Mouse (Mus musculus): Measurements from ENCODE around the gene Hacl1. TPM values are rescaled to one million over a fixed set of nuclear protein-coding genes. Genes with fewer than 3 reads are reported as not detected.

Gene Hacl1
- polyA plus RNA-seq, 1 experiment from 2014 or later = 9.9 TPM

DNA sequence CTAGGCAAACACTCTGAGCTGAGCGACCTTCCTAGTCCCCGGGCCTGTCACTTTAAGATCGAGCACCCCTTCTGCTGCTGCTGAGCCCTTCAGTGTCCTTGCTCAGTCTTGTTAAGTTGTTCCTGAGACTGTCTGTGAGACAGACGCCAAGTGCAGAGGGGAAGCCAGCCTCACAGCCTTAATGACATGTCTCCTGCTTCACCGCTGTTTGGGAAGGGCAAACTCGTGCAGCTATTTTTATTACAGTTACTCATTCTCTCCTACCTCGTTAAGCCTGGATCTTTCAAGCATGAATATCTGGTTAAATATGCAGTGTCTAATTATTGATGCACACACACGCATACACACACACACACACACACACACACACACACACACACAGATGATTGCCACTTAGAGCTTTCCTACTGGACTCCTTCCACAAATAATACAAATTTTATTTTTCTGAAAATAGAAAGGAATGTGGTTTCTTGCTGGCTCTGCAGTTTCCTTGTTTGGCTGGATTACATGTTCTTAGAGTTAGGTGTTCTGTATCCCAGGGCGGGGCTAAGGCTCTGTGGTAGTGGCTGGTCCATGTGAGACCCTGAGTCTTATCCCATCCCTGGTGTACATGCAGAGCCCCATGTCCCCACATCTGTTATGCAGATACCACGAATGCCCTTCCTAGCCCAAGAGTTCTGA, 18.6 kb upstream of the Hacl1 start:
- Histone ChIP-seq H3K4me2 (no peak overlapping the region), H3K4me3 (no peak overlapping the region), H3K9ac (0 out of 2 replicates have a peak overlapping the region, but pooled peaks have one; percentile 8), H3K27me3 (no peaks in the 10 kb centered on the region), H3K4me1 (replicated peaks) (peaks cover 77% of the 10 kb centered on the region), H3K36me3 (no peaks in the 10 kb centered on the region), H3K27ac (replicated peaks) (peak overlapping the region; percentile 99), H3K9me3 (no peaks in the 10 kb centered on the region)
- ATAC-seq (ENCODE audit: low read depth) = no peak
- WGBS = 43% methylated on average over 10 of the region's 10 CpGs

DNA sequence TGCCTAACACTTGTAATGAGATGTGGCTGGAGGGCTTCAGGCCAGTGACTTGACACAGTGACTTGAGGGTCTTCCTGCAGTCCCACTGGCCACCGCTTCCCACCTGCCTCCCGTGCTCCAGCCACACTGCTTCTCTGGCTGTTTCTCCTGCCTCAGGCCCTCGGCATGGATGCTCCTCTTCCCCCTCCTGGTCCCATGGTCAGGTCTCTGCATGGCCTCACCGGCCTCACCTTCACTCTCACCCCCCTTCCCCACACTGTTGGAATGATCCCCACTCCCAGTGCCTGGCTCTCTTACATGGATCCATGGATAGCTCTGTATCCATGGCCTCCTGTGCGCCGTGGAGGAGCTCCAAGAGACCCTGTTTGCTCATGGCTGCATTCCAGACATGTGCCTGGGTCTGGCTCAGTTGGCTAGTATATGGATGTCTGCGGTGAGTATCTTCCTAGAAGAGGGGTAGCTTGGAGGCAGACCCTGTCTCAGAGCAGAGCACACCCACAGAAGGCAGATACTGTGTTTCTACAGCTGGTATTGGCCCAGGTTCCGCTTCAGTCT, 17.1 kb upstream of the Hacl1 start:
- no peaks in the 10 kb centered on the region for H3K9me3 ChIP-seq
- H3K4me1 ChIP-seq (replicated peaks) = peaks cover 63% of the 10 kb centered on the region
- H3K27me3 ChIP-seq = no peaks in the 10 kb centered on the region
- no peaks in the 10 kb centered on the region for H3K36me3 ChIP-seq
- H3K4me3 ChIP-seq = no peak overlapping the region
- ATAC-seq (ENCODE audit: low read depth) = no peak
- WGBS = 94% methylated on average over 8 of the region's 8 CpGs
- no peak overlapping the region for H3K4me2 ChIP-seq
- H3K27ac ChIP-seq (replicated peaks) = no peak overlapping the region
- no peak overlapping the region for H3K9ac ChIP-seq

- Histone ChIP-seq H3K9me3 (no peaks in the 10 kb centered on the region), H3K9ac (no peak overlapping the region), H3K4me3 (no peak overlapping the region), H3K4me1 (replicated peaks) (peaks cover 51% of the 10 kb centered on the region), H3K4me2 (no peak overlapping the region), H3K27ac (replicated peaks) (no peak overlapping the region), H3K27me3 (no peaks in the 10 kb centered on the region), H3K36me3 (no peaks in the 10 kb centered on the region)
- 48% methylated on average over 5 of the region's 5 CpGs for WGBS
- ATAC-seq (ENCODE audit: low read depth) = 0 out of 2 replicates have a peak, but pooled peaks have one; percentile 17
Observed at GRCm38 (mm10) chr14:31656857-31657645, 16.0 kb upstream of the Hacl1 start.

GRCm38 (mm10) chr14:31656386-31656785, 15.3 kb upstream of the Hacl1 start:
- H3K9me3 ChIP-seq = no peaks in the 10 kb centered on the region
- H3K4me1 ChIP-seq (replicated peaks) = peaks cover 48% of the 10 kb centered on the region
- WGBS = 82% methylated on average over 7 of the region's 7 CpGs
- no peaks in the 10 kb centered on the region for H3K27me3 ChIP-seq
- no peaks in the 10 kb centered on the region for H3K36me3 ChIP-seq
- no peak overlapping the region for H3K4me3 ChIP-seq
- H3K27ac ChIP-seq (replicated peaks) = no peak overlapping the region
- H3K9ac ChIP-seq = no peak overlapping the region
- no peak overlapping the region for H3K4me2 ChIP-seq
- no peak for ATAC-seq (ENCODE audit: low read depth)

GRCm38 (mm10) chr14:31655406-31655805, 14.3 kb upstream of the Hacl1 start:
- no peak for ATAC-seq (ENCODE audit: low read depth)
- H3K4me3 ChIP-seq = no peak overlapping the region
- 81% methylated on average over 14 of the region's 14 CpGs for WGBS
- H3K27ac ChIP-seq (replicated peaks) = no peak overlapping the region
- no peak overlapping the region for H3K9ac ChIP-seq
- H3K36me3 ChIP-seq = no peaks in the 10 kb centered on the region
- H3K27me3 ChIP-seq = no peaks in the 10 kb centered on the region
- H3K9me3 ChIP-seq = 0 out of 2 replicates have a peak, but pooled peaks cover 2% of the 10 kb centered on the region
- no peak overlapping the region for H3K4me2 ChIP-seq
- peaks cover 38% of the 10 kb centered on the region for H3K4me1 ChIP-seq (replicated peaks)

DNA sequence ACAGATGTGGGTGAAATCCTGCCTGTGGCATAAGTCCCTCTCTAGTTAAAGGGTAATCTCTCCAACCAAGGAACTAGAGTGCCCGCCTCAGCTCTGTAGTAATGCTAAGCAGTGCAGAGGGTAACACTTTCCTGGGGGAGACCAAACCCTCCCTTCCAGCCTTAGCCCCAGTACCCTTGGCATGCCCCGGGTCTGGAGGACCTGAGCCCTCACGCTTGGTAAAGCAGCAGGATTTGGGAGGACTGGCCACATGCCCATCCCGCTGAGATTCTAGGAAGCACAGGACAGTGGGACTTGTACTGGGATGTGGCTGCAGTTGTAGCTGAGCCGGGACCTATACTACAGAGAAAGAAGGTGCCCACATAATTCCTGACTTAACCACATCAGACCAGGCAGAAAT, 13.7 kb upstream of the Hacl1 start:
- no peak overlapping the region for H3K9ac ChIP-seq
- H3K36me3 ChIP-seq = no peaks in the 10 kb centered on the region
- H3K9me3 ChIP-seq = 0 out of 2 replicates have a peak, but pooled peaks cover 4% of the 10 kb centered on the region
- H3K4me3 ChIP-seq = no peak overlapping the region
- peaks cover 32% of the 10 kb centered on the region for H3K4me1 ChIP-seq (replicated peaks)
- H3K27me3 ChIP-seq = no peaks in the 10 kb centered on the region
- no peak overlapping the region for H3K4me2 ChIP-seq
- WGBS = 86% methylated on average over 5 of the region's 5 CpGs
- no peak overlapping the region for H3K27ac ChIP-seq (replicated peaks)
- no peak for ATAC-seq (ENCODE audit: low read depth)

GRCm38 (mm10) chr14:31653101-31653875, 12.2 kb upstream of the Hacl1 start:
- 84% methylated on average over 14 of the region's 14 CpGs for WGBS

GRCm38 (mm10) chr14:31652624-31653023, 11.5 kb upstream of the Hacl1 start:
- Histone ChIP-seq H3K36me3 (no peaks in the 10 kb centered on the region), H3K4me2 (no peak overlapping the region), H3K4me1 (replicated peaks) (peaks cover 11% of the 10 kb centered on the region; the same call in 1 of the 2 replicates), H3K27ac (replicated peaks) (no peak overlapping the region), H3K9ac (no peak overlapping the region), H3K27me3 (no peaks in the 10 kb centered on the region), H3K9me3 (0 out of 2 replicates have a peak, but pooled peaks cover 4% of the 10 kb centered on the region), H3K4me3 (no peak overlapping the region)
- 80% methylated on average over 1 of the region's 1 CpGs for WGBS
- no peak for ATAC-seq (ENCODE audit: low read depth)

More at GRCm38 (mm10) chr14:31653101-31653875, 12.2 kb upstream of the Hacl1 start:
- Histone ChIP-seq H3K9ac (no peak overlapping the region), H3K27ac (replicated peaks) (no peak overlapping the region), H3K36me3 (no peaks in the 10 kb centered on the region), H3K27me3 (no peaks in the 10 kb centered on the region), H3K4me1 (replicated peaks) (peaks cover 17% of the 10 kb centered on the region), H3K9me3 (0 out of 2 replicates have a peak, but pooled peaks cover 4% of the 10 kb centered on the region), H3K4me3 (no peak overlapping the region), H3K4me2 (no peak overlapping the region)
- no peak for ATAC-seq (ENCODE audit: low read depth)

DNA sequence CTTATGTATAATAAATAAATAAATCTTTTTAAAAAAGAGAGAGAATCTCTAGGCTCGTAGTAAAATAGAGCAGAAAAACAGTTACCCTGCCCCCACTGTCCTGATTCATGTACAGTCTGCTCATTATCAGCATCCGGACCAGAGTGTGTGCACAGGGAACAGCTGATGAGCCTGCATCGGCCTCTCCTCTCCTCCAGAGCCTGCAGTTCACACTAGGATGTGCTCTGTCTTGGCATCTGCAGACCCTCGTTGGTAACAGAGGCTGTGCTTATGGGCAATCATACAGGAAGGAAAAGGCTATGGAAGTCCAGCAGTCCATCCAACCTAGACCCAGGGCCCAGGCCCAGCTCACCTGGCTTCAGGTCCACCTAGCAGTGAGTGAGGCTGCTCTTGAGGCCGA, 11.0 kb upstream of the Hacl1 start:
- H3K4me2 ChIP-seq = no peak overlapping the region
- no peaks in the 10 kb centered on the region for H3K27me3 ChIP-seq
- no peak overlapping the region for H3K9ac ChIP-seq
- no peak for ATAC-seq (ENCODE audit: low read depth)
- H3K4me1 ChIP-seq (replicated peaks) = peaks cover 6% of the 10 kb centered on the region; the same call in 1 of the 2 replicates
- H3K9me3 ChIP-seq = 0 out of 2 replicates have a peak, but pooled peaks cover 4% of the 10 kb centered on the region
- H3K27ac ChIP-seq (replicated peaks) = no peak overlapping the region
- no peak overlapping the region for H3K4me3 ChIP-seq
- no peaks in the 10 kb centered on the region for H3K36me3 ChIP-seq
- 84% methylated on average over 5 of the region's 5 CpGs for WGBS

DNA sequence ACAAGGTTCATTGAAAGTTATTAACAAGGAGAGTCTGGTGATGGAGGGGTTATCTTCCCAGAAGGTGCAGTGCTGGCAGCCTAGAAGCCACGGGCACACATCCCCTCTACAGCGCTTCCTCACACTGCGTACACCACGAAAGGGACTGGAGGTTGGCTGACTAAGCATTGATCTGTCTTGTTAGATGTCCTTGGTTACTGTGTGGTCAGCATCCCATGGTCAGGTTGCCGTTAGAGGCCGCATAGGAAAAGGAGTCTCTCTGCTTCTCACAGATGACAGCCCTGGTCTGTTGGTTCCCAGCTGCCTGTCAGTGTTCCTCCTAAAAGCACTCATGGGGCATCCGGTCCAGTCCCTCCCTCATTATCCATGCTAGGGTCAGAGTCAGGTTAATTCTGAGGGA, 10.1 kb upstream of the Hacl1 start:
- Histone ChIP-seq H3K4me3 (no peak overlapping the region), H3K9ac (no peak overlapping the region), H3K27me3 (no peaks in the 10 kb centered on the region), H3K4me1 (replicated peaks) (no peaks in the 10 kb centered on the region), H3K9me3 (0 out of 2 replicates have a peak, but pooled peaks cover 4% of the 10 kb centered on the region), H3K4me2 (no peak overlapping the region), H3K27ac (replicated peaks) (no peak overlapping the region), H3K36me3 (no peaks in the 10 kb centered on the region)
- WGBS = 90% methylated on average over 7 of the region's 7 CpGs
- no peak for ATAC-seq (ENCODE audit: low read depth)

DNA sequence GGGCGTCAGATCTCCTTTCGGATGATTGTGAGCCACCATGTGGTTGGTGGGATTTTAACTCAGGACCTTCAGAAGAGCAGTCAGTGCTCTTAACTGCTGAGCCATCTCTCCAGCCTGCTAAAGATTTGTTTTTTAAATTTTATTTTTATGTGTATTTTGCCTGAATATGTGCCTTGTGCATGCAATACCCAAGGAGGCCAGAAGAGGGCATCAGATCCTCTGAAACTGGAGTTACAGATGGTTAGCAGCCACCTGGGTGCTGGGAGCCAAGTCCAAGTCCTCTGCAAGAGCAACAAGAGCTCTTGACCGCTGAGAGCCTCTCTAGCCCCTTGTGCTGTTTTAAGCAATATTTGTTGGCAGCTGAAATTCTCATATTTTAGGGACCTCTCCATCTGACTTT, 9.3 kb upstream of the Hacl1 start:
- Histone ChIP-seq H3K9me3 (0 out of 2 replicates have a peak, but pooled peaks cover 4% of the 10 kb centered on the region), H3K9ac (no peak overlapping the region), H3K27me3 (no peaks in the 10 kb centered on the region), H3K4me3 (no peak overlapping the region), H3K4me1 (replicated peaks) (no peaks in the 10 kb centered on the region), H3K4me2 (no peak overlapping the region), H3K27ac (replicated peaks) (no peak overlapping the region), H3K36me3 (no peaks in the 10 kb centered on the region)
- no peak for ATAC-seq (ENCODE audit: low read depth)
- WGBS = 99% methylated on average over 3 of the region's 3 CpGs

All from neural tube, embryonic 13.5 days (tissue).